Mouse (Mus musculus) frontal cortex, postnatal 10 days (tissue): Measurements from ENCODE around the gene Mycl.
A peak's percentile ranks its signal among the peaks of the same experiment; 100 is the strongest.

Experiments used
- DNase-seq, 2 experiments: peaks; one replicate each; pipeline ENCODE4 v3.0.0; 2022; ENCODE audit warnings: low spot score in 2 of 2, mixed read lengths in 1 of 2

The Mycl gene

GRCm38 (mm10) chr4:122995404-122996220 lies at the start of gene Mycl:
TSS of gene Mycl (plus strand) at chr4:122995652.
- DNase-seq = peak; percentile 77 to 86

DNA sequence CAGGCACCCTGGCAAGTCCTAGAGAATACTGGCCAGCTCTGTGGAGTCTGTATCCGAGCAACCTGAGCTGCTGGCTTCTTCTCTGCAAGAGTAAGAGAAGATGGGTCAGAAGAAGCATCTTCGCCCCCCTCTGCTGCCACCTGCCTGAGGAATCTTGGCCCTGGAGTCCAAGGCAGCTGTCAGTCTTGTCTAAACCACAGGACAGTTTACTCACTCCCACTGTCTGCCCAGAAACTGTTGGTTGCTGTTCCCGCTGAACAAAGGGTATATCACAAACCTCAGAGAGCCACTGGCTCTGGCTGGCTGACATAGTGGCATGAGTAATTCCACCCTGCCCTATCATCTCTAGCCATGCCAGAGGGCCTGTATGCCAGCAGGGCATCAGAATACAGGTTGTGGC lies 48.2 kb upstream of the Mycl start:
- DNase-seq = no peak

DNA sequence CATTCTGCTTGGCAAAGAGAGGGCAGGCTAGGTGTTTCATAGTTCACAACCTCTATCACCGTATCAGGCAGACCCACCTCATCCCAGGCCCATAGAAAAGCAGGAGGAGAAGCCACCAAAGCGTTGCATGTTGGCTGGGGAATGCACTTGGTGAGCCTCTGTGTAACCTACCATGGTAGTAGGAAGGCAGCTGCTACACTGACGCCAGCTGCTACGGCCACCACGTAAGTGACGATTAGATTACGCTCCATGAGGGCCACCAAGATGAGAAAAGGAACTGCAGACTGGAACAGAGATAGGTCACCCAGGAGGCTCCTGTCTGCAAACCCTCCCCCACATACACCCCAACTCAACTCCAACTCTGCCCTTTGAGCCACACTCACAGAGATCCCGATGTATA lies 46.4 kb upstream of the Mycl start:
- no peak for DNase-seq

DNA sequence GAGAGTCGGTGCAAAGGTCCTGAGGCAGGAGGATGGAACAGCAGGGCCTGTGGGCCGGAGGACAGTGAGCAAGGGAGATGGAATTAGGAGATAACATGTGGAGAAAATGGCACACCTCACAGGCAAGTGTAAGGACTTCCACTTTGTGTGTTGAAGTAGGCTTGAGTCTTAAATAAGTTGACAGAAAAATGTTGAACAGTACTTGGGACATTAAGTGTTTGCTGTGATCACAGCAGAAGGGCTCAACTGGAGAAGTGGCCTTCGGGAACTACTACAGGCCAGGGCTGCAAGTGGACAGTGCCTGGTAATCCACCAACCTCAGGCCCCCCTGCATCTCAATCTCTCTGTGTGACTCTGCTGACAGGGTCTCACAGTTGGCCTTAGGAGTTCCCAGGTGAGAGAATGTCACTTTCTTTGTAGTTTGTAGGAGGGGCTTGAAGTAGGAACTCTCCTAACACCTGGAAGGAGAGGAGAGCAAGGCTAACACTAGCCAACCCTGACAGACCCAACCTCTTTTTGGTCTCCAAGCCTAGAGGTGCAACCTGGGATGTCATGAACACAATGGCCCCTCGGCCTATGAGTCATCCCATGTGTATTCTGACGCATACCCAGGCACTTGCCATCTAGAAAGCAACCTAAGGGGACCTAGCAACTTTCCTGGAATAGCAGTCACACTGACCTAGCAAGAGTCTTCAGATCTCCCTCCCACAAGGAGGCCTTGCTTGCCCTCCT lies 40.6 kb upstream of the Mycl start:
- no peak for DNase-seq

- DNase-seq = peak; percentile 87 to 88
These were observed 39.9 kb upstream of the Mycl start for GRCm38 (mm10) chr4:122955412-122956136.

- DNase-seq = no peak
These were observed 39.2 kb upstream of the Mycl start for GRCm38 (mm10) chr4:122956301-122956700.

DNA sequence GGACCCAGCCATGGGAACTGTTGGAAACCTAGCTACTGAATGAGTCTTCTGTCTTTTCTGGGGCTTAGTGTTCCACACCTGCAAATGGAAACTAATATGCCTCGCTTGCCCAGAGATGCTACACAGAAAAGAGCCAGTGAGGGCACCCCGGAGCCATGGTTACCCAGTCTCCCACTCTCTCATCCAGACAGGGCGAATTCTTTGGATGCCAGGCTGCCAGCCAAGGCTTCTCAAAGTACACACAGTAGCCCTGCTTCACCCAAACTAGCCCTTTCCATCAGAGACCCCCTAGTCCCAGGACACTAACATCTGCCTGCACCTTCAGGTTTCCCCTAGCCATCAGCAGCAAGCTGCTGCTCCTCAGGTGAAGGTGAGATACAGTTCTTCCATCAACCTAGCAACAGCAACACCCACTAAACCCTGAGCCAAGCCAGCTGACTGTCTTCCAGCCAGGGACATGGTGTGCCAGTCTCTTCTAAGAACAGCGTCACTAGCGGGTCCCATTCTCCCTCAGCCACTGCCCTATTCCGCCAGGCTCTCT lies 36.9 kb upstream of the Mycl start:
- DNase-seq = peak; percentile 41 to 71

DNA sequence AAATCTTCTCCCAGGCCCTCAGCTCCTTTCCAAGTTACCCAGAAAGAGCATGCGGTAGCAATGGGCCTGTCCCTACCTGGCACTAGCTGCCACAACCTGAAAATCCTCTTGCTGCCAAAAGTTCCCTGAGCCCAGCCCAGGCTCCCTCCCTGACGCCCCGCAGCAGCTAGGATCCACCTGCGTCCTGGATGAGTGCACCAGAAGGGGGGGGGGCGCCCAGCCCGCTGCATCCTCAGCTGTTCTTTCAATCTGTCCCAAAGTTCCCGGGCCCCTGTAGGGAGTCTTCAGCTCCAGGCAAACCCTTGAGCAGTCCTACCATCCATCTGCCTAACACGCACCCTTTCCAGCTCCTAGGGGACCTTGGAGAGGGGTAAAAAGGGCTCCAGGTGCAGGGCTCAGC lies 35.6 kb upstream of the Mycl start:
- DNase-seq = no peak

DNA sequence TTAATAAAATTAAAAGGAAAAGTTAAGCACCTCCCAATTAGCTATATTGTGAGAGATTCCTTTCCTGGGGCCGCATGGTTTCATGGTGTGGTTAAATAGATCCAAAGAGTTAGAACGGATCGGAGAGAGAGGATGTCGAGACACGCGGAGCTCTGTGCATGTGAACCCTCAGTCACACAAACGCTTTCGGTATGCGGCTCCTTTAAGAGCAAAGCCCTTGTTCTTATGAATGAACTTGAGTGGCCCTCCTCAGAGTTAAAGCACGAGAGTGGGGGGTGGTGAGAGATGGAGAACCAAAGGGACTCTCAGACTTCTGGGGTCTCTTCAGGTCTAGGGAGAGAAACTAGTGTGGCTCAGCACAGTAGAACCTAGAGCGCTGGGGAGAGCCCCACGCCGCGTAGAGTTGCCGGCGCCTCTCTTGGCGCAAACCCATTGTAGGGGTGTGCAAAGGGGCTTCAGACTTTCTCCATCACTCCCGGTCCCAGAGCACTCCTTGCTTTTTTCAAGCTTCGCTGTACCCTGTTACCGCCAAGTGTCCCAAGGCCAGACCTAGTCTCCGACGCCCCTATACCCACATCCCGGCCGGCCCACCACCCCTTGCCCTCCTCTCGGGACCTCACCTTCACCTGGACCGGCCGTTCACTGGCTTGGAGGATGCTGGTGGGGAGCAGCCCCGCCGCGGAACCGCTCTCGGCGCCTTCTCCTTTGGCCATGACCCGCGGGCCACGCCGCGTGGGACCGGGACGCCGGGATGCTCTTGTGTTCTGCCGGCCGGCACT lies 34.9 kb upstream of the Mycl start:
- no peak for DNase-seq

- DNase-seq = peak; percentile 44 to 66
These were observed 34.3 kb upstream of the Mycl start, which contains the start of gene Mfsd2a for GRCm38 (mm10) chr4:122961100-122961567. TSS of gene Mfsd2a (minus strand) at chr4:122961188.

DNA sequence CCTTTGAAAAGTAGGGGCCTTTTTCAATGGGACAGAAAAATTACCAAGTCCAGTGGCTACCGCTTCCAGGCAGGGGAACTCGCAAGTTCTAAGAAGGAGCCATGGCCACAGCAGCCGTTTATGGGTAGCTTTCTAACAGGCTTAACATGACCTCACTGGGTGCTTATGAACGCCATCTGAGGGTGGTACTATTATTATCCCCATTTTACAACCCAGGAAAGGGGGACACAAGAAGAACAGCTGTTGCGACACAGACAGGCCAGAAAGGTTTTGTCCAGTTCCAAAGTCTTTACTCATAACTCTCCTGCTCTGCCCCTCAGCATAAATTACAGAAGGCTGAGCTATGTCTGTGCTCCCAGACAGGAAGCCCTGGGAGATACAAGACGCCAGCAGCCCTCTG lies 33.9 kb upstream of the Mycl start:
- no peak for DNase-seq

DNA sequence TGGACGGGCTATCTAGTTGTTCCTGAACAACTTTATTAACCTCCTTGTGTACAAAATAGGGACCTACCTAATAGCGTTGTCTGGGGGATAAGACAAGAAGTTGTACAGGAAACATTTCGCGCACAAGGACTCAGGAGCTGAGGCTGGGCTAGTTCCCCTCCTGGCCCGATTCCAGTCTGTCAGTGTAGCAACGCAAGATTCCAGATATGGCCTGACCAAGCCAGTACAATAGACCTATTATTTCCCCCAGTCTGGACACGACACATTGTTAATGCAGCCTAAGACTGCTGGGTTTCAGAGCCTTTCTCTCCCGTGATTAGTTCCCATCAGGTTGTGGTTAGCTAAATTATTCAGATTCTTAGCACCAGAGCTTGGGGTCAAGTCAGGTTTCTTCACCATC lies 32.7 kb upstream of the Mycl start:
- DNase-seq = no peak

DNA sequence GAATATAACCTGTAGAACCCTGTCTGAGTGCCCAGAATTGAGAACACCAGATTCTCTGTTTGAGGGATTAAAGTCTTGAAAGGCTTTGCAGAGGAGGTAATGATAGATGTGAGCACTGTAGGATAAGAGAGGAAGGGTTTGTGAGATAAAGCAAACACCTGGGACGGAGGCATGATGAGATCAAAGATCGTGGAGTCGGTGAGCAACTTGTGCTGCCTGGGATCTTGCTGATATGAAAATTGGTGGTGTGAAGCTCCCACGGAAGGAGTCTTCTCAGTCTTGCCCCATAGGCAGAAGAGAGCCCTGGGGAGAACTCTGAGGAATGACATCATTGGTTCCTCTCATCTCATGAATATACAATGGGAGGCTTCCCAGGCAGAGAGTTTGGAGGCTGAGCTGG lies 27.3 kb upstream of the Mycl start:
- DNase-seq = no peak

DNA sequence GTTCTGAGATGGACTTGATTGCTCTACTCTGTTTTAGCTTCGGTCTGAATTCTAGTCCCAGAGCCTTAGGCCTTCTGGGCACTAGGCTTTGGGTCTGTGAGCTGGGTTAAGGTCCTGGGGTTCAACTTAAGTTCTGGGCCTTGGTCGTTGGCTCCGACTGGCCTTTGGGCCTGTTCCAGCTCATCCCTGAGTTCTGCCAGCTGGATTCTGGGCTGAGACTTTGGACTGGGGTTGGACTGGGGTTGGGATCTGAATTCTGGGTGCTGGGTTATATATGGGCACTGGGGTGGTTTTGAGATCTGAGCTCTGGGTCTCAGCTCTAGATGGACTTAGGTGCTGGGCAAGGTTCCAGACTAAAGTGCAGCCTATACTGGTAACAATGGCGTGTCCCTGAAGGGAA lies 24.3 kb upstream of the Mycl start:
- no peak for DNase-seq

DNA sequence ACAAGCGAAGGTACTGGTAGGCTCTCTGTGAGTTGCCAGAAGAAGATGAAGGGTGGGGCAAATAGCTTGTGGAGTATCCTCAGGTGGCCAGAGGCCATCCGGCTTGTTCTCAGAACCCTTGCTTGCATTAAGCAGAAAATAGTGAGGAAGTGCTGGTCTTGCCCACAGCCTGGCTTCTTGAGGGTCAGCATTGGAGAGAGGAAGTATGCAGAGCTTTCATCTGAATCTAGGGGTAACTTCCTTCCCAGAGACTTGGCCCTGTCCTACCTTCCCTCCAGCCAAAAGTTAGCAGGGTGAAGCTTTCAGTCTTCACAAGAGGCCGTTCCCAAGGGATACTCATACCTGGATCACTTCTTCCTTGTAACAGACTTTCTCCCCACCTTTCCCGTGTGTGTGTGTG lies 23.8 kb upstream of the Mycl start:
- DNase-seq = no peak

DNA sequence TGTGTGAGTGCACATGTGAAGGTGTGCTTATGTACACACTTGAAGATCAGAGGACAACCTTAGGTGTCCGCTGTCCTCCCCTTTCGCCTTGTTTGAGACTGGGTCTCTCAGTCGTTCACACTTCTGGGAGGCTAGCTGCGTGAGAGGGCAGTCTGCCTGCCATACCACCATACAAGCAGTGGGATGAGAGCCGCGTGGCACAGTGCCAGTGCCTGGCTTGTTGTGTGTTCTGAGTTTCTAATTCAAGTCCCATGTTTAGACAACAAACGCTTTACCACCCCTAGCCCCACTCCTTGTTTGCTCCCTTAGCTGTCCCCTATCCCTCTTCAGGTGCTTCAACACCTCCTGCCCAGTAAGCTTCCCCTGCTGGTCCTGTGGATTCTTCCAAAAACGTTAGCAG lies 23.4 kb upstream of the Mycl start:
- DNase-seq = no peak

DNA sequence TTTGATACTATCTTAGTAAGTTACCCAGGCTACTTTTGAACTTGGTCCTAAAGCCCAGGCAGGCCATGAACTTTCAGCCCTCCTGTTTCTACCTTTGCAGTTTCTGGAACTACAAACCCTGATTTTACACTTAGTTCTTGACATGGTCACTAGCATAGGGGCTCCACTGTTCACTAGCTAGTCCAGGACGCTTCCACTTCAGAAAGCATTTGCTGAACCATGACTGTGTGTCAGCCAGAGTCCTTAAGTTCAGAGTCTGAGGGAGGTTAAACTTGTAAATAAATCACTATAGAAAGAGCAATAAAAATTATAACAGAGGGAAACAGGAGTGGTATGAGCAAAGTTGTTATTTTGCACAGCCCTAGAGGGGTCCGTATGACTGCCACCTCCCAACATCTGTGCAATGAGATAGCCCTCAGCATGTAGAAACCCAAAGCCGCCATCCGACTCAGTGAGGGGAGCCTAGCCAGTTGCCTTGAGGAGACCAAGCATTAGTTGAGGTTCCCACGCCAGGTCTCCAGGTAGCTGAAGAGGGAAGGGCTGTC lies 20.4 kb upstream of the Mycl start:
- DNase-seq = no peak

- no peak for DNase-seq
These were observed 18.6 kb upstream of the Mycl start for GRCm38 (mm10) chr4:122976885-122977284.

GRCm38 (mm10) chr4:122978850-122979249 lies 16.6 kb upstream of the Mycl start:
- no peak for DNase-seq

DNA sequence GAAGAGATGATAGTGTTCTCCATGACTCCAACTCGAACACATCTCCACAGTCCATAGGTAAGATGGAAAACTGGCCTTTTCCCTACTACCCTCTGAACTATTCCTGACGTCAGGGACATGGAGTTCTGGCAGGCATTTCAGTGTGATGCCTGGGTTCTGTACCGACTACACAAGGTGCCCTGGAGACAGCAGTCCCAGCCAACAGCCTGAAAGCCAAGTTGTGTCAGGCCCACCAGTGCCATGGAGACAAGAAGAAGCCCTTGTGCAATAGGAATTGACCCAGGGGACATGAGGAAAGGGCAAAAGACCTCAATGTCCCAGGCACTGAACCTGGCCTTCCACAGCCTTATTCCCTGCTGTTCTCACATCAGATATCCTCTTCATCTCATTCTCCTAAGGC lies 15.6 kb upstream of the Mycl start:
- no peak for DNase-seq

- no peak for DNase-seq
These were observed 14.8 kb upstream of the Mycl start for GRCm38 (mm10) chr4:122980684-122981083.
